Mouse (Mus musculus): ENCODE measurements around the gene Gm3005.
"Not testable (repeated sequence)": the region's sequence is repeated elsewhere in the genome, so short reads cannot be mapped to it uniquely, and the experiment has no call there.

Gm3005 gene

DNA sequence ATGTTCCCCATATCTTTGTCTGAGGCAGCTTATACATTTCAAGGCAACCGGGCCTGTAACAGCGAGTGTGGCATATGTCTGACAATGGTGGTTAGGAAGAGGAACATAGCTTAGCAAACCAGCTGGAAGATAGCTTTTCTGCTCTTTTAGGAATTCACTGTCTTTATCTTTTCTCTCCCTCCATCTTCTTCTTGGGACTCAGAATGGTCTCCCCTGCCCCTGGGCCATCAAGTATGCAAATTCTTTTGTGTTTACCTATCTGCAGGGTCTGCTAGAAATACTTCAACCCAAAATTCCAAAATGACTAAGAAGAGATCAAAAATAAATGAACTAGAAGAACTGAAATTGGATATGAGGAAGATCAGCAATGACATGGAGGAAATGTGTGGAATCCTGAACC, at the start of gene Gm3005:
Gene Gm3005, plus strand, starts transcription at position 301 of the 400 bp plus-strand sequence.
- not testable (repeated sequence) for DNase-seq

DNA sequence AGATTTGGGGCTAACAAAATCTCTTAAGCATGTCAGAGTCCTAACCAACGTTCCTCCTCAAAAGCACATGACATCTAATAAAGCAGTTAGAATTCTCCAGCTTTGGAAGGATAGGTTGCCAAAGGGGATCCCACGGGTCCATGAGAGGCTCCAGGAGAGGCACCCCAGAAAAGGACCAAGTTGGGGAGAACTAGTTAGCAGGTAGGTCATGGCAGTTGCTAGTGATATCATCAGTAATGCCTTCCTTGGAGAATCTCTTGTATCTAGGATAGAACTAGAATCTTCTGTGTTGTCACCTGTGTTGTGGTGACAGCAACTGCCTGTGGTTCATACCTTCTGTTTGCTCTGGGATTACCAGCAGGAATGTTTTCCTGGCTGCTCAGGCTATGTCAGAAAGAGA, 33.1 kb upstream of the Gm3005 start, which contains the start of gene Gm10413:
Gene Gm10413, plus strand, starts transcription at position 301 of the 400 bp plus-strand sequence.
- DNase-seq = not testable (repeated sequence)

DNA sequence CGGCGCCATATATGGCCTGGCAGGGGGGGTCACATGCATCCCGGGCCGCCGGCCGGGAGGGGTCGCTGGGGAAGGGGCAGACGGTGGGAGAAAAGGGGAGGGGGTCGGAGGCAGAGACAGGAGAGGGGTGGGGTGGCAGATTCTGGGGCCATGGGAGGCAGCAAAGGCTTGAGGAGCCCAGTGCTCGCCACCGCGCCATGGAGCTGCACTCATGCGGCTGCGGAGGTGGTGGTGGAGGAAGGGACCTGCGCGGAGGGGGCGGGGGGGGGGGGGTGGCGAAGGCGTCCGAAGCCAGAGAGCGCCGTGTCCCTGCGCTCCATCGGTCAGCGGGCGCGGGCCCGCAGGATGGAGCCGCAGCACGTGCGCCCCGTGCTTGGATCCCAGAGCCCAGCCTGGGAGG, 15.6 kb upstream of the Gm3005 start, which contains the start of gene Gm10409:
Gene Gm10409, plus strand, starts transcription at position 301 of the 400 bp plus-strand sequence.
- not testable (repeated sequence) for DNase-seq

DNA sequence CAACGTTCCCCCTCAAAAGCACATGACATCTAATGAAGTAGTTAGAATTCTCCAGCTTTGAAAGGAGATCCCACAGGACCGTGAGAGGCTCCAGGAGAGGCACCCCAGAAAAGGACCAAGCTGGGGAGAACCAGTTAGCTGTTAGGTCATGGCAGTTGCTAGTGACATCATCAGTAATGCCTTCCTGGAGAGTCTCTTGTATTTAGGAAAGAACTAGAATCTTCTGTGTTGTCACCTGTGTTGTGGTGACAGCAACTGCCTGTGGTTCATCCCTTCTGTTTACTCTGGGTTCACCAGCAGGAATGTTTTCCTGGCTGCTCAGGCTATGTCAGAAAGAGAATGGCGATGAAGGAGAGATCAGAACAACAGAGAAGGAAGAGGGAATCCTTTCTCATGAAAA, 21.2 kb downstream of the Gm3005 start, which contains the start of gene Gm10408:
Gene Gm10408, plus strand, starts transcription at position 301 of the 400 bp plus-strand sequence.
- DNase-seq = not testable (repeated sequence)

DNA sequence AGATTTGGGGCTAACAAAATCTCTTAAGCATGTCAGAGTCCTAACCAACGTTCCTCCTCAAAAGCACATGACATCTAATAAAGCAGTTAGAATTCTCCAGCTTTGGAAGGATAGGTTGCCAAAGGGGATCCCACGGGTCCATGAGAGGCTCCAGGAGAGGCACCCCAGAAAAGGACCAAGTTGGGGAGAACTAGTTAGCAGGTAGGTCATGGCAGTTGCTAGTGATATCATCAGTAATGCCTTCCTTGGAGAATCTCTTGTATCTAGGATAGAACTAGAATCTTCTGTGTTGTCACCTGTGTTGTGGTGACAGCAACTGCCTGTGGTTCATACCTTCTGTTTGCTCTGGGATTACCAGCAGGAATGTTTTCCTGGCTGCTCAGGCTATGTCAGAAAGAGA, 206.3 kb downstream of the Gm3005 start, which contains the start of gene Gm3012:
Gene Gm3012, plus strand, starts transcription at position 301 of the 400 bp plus-strand sequence.
- not testable (repeated sequence) for DNase-seq

All from liver (tissue).